Mouse (Mus musculus) thymus, postnatal 14 days (tissue): ENCODE data around the gene Atp8b3.

Source experiments
- DNase-seq: peaks from one replicate; pipeline ENCODE4 v3.0.0; 2021

Gene Atp8b3

DNA sequence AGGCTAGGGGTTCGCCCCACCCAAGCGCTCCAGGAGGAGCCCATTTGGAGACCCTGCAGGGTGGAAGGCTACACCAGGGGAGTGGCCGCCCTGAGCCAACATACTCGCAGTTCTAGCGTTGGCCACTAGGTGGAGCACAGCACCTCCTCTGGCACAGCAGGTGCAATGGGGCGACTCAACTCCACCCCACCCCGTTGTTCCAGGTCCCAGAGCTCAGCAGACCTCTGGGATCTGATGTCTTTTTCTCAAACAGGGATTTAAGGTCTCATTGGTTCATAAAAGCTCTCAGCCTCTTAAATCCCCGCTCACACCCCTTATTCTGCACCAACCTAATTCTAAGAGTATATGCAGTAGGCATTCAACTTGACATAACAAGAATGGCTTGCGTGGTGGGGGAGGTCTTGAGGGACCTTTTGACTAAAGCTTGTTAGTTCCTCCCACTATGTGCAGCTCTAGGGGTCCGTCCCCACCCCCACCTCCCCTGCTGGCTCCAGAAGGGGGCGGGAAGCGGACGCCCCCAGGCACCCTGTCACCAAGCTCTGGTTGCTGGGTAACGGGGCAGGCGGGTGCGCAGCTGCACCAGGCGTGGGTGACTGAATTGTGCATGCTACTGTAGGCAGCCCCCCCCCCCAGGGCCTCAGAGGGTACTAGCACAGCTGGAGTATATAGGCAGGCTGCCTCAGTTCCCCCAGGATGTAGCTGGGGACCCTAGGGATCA lies 27.6 kb upstream of the Atp8b3 start:
- DNase-seq, result peak; percentile 94

DNA sequence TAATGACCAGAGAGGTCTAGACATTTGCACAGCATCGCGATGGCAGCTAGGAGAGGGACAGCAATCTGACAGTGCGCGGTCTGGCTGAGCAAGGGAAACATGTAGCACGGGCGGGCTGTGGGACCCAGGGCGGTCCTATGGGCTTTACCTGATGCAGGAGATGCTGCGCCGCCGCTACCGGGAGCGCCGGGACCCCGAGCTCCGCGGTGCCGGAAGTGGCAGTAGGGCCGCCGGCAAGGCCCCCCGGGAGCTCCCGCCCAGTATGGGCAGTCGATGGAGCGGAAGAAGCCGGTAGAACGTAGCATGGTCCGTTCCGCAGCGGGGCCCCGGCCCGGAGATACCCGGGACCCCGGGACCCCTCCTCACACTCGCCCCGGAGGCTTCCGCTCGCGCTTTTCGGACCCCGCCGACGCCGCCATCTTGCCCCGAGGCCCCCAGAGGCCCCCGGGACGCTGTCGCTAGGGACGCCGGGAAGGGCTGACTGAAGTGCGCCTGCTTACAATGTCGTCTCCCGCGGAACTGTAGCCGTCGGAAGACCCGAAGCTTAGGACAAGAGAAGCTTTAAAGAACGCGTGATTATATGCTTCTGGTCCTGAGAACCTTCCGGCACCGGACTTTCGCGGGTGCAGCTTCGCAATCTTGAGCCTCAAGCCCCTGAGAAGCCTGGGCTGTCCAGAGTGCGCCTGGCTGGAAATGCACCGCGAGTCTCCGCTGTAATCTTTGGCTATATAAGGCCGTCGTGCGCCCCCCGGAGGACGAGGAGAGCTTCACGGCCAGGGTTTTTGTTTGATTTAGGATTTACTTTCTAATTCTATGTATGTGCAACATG lies 22.4 kb upstream of the Atp8b3 start, which contains the start of gene Rexo1:
Gene Rexo1 (minus strand): TSS at position 445 of the 829 bp plus-strand sequence.
- DNase-seq, result peak; percentile 95

DNA sequence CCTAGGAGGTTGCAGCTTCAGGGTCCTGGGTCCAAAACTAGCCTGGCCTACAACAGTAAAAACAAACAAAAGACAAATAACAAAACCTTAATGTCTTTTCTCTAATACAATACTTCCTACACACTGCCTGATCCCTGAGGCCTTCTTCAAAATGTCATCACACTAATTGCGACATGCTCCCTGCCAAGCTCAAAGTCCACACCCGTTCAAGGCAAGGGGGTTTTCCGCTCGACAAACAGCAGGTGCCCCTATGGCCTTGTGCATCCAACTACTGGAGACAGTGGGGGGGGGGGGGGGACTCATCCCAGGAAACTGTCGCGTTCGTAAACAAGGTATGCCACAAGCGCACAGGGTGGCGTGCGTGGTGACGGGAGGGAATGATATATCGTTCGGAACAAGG lies 21.7 kb upstream of the Atp8b3 start:
- DNase-seq, result no peak

DNA sequence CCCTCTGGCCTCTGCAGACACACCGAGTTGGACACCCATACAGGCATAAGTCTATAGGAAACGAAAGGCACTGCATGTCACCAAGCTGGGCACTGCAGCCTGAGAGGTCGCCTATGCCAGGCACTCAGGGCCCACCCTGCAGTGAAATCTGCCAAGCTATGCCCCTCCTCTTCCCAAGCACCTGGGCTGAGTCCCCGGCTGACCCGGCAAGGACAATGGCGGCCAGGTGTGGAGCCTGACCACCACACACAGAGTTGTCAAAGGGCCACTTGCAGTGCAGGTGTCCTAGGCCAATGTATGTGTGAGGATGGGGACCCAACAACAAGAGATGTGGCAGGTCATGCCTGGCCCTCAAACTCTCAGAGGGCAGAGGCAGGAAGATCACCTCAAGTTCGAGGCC lies 20.5 kb upstream of the Atp8b3 start:
- no peak for DNase-seq

DNA sequence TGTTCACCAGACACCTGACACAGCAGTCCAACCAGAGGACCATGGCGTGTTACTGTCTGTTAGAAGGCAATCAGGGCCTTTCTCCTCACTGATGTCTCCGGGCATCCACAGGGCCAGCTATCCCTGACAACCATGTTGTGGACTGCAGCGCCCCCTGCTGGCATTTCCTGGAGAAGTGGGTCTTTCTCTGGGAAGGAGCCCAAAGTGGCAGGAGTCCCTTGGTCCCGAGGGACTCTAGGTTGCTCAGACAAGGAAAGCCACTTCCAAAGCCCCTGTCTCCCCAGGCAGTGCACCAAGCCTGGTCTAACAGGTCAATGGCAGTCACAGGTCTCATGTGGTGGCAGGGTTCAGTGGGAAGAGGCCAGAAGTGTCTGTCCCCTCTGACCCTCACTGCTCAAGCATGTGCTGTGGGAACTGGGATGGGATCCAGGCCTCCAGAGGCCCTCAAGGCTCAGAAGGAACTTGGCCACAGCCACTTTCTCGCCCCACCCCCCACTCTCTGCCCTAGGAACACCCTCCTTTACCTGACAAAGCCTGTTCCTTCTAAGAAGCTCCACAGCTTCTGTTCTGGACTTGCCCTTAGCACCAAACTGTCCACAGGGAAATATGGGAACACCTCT lies 18.5 kb upstream of the Atp8b3 start:
- DNase-seq, result peak; percentile 78

DNA sequence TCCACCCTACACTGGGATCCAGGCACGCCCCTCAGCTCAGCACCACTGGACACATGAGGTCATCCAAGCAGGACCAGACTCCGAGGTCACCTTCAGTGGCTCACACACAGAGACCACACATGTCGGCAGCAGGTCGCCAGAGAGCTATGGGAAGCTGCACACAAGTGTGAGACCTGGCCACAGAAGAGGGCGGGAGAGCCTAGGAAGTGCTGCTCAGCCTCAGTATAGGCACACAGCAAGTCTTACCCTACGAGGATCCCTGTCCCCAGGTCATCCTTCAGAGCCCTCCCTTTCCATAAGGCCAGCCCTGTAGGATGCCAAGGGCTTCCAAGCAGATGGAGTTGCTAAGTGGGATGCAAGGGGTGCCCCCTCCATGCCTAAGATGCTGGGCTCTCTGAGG lies 15.1 kb upstream of the Atp8b3 start:
- no peak for DNase-seq

DNA sequence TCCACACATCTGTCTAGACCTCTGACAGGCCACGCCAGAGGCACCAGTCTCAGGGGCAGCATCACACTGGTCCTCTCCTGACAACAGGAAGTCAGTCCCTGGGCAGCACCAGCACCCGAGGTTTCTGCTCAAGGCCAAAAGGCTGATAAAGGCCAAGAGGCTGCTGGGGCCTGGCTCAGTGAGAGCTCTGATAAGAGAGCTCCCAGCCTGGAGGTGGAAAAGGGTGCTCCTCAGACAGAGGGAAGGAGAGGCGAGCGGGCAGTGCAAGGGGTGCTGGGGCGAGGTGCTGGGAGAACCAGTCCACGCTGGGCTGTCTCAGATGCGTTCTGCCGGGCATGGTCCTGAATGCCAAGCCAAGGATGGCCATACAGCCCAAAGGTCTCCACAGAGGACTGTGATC lies 14.7 kb upstream of the Atp8b3 start:
- DNase-seq, result no peak

DNA sequence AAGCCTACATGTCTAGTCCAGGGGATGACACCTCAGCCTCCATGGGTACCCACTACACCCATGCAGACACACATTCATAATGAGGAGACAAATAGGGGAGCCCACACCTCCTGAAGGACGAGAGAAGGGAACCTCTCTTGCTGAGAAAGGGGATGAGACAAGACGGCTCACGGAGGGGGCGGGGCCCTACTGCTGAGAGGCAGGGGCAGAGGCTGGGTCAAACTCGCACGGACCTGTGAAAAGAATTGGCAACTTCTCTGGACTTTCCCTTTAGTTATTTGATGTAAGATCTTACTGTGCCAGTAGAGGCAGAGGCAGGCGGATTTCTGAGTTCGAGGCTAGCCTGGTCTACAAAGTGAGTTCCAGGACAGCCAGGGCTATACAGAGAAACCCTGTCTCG lies 13.4 kb upstream of the Atp8b3 start:
- no peak for DNase-seq

DNA sequence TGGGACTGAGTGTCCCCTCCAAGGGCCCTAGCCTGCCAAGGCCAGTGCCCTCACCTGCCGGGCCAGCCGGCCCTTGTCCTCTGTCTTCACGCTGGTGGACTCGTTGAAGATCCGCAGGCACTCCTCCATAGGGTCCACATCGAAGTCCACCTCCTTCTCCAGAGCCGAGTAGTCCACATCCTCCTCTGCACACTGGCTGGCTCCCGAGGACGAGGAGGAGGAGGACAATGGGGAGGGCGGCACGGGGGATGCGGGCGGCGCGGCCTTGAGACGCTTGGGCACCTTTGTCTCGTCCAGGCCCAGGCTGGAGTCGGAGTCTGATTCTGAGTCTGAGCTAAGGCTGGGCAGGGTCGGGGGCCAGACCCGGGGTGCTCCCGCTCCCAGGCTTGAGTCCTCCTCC lies 10.4 kb upstream of the Atp8b3 start:
- DNase-seq, result no peak

DNA sequence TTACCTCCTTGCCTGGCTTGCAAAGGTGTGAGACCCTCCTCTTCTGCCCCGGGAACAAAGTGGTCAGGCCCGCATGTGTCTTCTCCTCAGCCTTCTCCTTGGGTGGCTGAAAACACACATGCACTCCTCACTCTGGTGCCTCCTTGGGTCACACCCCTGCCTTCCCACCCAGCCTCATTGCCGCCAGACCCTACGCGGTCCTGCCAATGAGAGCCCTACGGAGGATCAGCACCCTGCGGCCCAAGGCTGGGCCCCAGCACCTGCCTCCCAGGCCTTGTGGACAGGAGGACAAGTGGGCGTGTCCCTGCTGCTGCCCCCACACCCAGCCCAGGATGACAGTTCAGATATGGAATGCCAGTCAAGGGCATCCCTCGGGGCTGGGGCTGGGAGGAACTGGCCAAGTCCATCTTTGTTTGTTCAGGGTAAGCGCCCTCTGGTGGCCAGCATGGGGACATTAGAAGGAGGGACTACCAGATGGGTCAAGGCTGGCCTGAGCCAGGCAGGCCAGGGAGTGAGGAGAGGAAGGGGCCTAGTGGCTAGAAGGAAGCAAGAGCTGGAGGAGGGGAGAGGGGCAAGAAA lies 9.6 kb upstream of the Atp8b3 start:
- no peak for DNase-seq

DNA sequence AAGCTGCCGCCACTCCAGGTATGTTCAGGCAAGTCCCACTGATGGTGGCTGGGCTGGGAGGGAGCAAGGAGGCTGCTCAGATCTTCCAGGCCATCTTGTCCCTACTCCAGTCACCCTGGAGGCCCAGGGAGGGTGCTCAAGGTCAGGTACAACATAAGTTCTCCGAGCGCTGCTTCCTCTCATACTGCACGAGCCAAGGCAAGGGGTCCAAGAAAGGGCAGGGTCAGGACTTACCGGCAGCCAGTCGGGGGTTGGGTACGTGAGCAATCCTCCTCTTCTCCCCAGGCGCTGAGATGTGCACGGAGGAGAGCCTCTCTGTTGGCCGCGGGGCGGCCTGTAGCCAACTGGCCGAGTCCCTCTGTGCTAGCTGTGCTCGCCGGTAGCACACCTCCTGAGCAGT lies 8.6 kb upstream of the Atp8b3 start:
- no peak for DNase-seq

DNA sequence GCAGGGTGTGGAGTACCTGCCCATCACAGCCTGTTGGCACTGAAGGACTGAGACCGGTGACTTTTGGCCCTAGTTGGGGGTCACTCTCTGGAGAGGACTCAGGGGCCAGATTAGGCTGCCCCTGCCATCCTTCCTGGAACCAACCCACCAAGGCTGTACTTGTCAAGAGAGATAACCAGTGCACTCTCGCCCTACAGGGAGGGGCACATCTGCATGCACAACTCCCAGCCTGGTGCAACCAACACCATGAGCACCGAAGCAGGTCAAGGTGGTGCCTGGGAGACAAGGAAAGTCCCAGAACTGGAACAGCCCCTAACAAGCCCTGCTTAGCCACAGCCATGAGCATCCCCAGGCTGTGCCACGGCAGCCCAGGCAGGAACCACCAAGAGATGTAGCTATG lies 8.0 kb upstream of the Atp8b3 start:
- no peak for DNase-seq

DNA sequence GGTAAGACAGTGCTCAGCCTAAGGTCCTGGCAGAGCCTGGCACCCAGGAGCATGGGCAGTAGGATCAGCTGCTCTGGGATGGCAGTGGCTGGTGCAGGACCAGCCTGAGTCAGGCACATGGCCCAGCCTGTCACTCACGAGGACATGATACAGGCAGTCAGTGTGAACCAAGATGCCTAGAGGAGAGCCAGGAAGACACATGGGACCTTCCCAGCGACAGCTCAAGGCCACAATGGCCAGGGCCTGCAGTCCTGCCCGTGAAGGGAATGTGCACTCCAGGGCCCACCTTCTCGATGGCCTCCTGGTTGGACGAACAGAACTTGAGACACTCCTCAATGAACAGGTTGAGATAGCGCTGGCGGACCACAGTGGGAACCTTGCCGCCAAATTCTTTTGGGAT lies 6.7 kb upstream of the Atp8b3 start:
- no peak for DNase-seq

DNA sequence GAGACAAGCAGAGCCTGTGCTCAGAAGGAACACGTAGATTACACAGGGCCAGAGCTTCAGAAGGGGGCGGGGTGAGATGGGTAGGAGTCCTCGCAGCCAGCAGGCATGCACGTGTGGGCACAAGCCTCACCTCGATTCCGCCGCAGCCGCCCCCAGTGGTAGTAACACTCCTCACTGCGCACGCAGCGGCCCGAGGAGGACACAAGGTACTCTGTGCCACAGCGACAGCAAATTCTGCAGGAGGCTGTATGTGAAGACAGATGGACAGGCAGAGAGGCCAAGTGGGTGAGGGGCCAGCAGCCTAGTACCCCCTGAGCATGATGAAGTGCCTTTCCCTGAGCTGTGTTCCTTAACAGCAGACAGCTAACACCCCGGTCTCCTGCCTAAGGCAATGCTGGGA lies 4.9 kb upstream of the Atp8b3 start:
- DNase-seq, result no peak

DNA sequence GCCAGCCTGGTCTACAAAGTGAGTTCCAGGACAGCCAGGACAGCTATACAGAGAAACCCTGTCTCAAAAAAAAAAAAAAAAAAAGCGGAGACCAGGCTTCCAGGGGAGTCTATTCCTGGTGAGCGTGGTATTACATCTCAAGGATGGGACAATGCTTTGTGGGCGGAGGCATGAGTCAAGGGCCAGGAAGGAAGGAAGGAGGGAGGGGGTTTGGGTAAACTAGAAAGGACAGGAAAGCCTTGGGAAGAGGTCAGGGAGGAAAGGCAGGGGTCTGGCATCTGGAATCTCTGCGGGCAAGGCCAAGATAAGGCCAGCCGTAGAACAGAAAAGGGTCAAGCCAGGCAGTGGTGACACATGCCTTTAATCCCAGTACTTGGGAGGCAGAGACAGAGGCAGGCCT lies 569 bp upstream of the Atp8b3 start:
- DNase-seq, result no peak

DNA sequence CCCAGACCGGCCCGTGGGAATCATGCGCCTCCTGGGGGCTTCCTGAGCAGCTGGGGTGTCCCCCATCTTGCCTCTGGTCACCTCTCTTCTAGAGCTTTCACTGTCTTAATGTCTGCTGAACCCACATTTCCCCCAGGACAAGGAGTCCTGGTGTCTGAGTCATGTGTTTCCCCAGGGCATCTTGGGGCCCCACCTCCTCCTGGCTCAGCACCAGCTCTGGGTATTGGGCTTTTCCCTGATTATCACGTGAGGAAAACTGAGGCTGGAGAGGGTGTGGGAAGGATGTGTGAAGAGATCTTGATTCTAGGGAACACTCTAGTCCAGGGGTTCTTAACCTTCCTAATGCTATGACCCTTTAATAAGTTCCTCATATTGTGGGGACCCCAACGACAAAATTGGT lies 744 bp downstream of the Atp8b3 start:
- DNase-seq, result no peak

DNA sequence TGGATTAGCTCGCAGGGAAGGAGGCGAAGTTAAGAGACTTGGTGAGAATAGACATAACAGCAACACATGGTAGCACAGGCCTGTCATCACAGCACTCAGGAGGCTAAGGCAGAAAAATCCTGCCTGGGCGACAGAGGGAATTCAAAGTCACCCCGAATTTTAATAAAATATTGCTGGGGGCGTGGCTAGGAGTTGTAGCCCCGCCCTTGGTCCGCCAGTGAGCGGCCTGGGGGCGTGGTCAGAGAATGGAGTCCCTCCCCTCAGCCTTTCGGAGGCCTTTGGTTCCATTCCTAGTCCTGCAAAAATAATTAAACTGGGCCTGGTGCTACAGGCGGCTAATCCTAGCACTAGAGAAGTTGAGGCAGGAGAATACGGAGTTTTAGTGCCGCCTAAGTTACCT lies 3.2 kb downstream of the Atp8b3 start:
- DNase-seq, result no peak

DNA sequence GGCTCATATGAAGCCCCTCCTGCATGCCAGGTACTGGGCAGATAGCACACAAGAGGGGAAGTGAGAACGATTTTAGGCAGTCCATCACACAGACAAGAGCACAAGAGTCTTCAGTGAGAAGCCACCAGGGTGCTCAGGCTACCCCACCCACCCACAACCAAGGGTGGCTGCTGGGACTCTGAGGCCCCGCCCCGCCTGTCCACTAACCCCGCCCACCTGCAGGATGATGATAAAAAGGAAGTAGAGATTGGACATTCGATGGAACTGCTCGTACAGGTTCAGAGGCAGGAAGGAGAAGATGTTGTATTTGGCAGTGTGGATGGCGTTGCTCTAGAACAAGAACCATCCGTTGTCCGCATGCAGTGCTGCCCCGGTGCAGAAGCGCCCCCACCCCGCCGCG lies 3.9 kb downstream of the Atp8b3 start:
- DNase-seq, result peak; percentile 38

DNA sequence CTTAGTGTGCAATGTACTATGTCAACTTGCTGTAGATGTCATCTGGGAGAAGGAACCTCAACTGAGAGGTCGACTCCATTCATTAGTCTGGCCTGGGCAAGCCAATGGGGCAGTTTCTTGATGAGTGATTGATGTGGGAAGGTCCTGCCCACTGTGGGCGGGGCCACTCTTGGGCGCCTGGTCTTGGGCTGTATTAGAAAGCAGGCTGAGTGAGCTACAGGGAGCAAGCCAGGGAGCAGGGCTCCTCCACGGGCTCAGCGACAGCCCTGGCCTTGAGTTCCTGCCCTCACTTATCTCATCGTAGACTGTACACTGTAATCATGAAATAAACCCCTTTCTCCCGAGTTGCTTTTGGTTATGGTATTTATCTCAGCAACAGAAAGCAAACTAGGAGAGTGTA lies 5.2 kb downstream of the Atp8b3 start:
- DNase-seq, result no peak

DNA sequence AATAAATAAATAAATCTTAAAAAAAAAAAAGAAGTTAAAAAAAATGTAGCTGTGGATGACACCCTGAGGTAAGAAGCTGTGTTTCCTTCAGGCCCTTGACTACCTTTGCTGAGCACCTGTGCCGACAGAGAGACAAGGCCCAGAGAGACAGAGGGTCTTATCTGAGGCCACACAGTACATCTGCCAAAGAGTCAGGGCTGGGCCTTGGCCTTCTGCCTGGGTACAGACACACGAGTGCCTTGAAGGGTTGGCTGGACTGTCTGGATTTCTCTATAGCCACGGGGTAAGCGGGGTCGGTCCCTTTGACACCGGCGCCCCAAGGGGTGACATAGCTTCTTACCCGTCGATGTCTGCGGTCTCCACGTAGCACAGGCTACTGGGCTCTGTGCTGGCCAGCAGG lies 6.1 kb downstream of the Atp8b3 start:
- no peak for DNase-seq

DNA sequence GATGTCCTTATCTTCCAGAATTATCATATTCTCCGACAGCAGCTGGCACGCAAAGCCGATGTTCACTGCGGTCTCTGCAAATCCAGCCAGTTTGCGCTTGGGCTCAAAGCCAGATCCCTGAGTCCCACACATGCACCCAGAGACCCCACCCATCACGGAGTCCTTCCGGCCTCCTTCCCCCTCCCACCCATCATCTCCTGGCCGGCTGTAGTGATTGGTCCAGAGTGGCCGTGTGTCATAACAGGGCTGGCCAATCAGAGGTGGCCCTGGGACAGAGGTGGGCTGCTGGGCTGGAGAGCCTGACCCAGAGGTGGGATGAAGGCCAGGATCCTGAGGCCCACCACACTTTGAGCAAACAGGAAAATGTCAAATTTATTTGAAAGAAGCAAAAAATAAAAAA lies 12.8 kb downstream of the Atp8b3 start:
- no peak for DNase-seq

DNA sequence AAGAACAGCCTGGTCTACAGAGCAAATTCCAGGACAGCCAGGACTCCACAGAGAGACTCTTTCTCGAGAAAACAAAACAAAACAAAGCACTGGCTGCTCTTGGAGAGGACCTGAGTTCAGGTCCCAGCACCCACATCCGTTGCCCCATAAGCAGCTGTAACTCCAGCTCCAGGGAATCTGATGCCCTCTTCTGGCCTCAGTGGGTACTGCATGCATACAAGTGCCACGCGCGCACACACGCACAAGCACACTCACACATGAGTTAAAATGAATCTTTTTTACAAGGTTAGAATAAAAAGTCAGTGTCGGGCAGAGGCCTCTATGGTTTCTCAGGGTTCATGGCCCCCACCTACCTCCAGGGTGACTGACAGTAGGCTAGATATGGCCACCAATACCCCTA lies 15.6 kb downstream of the Atp8b3 start:
- no peak for DNase-seq

DNA sequence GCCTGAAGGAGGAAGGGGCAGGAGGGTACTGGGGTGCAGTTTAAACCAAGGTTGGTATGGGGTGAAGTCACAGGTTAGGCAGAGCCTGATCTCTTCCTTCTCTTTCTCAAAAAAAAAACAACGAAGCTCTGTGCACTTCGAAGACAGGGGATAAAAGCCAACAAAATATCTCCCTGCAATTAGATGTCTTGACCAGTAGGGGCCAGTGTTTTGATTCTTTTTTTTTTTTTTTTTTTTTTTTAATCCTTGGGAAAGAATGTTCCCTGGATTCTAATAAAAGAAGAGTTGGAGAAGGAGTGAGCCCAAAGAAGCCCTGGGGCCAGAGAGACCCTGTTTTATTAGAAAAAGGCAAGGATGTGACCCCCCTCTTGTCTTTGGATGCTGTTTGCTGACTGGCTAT lies 19.6 kb downstream of the Atp8b3 start:
- no peak for DNase-seq

DNA sequence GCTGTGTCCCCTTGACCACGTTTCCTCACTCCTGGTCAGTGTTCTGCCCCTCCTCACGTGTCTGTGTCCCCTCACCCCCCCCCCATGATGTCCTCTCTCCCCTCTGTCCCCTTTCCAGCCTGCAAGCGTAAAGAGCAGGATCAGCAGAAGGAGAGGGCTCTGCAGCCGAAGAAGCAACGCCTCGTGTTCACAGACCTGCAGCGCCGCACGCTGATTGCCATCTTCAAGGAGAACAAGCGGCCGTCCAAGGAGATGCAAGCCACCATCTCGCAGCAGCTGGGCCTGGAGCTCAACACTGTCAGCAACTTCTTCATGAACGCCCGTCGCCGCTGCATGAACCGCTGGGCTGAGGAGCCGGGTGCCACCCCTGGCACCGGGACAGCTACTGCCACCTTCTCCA lies 25.2 kb downstream of the Atp8b3 start:
- DNase-seq, result no peak
